Mouse (Mus musculus): ENCODE measurements at regions not wholly inside any gene's neighbourhood (a gene's known extent, or its start where the extent isn't known, plus 50 kb on each side); places are given as distances from the start of the nearest gene placed in this dataset.

- TF ChIP-seq CTCF (IDR thresholded peaks at IDR 0.05; ENCODE audit: low read depth, low read length) (no peak), POLR2A (IDR thresholded peaks at IDR 0.05; ENCODE audit: insufficient read depth, low read length) (no peak)
Observed at GRCm38 (mm10) chr1:185842481-185842880, 274.6 kb downstream of the Lyplal1 start.

Measured in ES-Bruce4 (cell line).